Mouse (Mus musculus) embryo, embryonic 10 days (tissue): Measurements from ENCODE around the gene 4933407L21Rik.
"Not testable (repeated sequence)": the region's sequence is repeated elsewhere in the genome, so short reads cannot be mapped to it uniquely, and the experiment has no call there.

Experiments
- DNase-seq: peaks from one replicate; pipeline ENCODE4 v3.0.0-alpha.2; 2015; ENCODE audit warnings: low spot score

Gene 4933407L21Rik

GRCm38 (mm10) chr1:85959889-85960276 lies 31.6 kb downstream of the 4933407L21Rik start:
- DNase-seq: no peak

GRCm38 (mm10) chr1:85960873-85961272 lies 32.6 kb downstream of the 4933407L21Rik start, which contains the start of gene Gpr55:
Gene Gpr55 (minus strand): TSS chr1:85961007.
- DNase-seq: no peak

- DNase-seq: no peak
These were observed 33.8 kb downstream of the 4933407L21Rik start for GRCm38 (mm10) chr1:85962081-85962480.

- DNase-seq: no peak
These were observed 37.6 kb downstream of the 4933407L21Rik start for GRCm38 (mm10) chr1:85965856-85966255.

- no peak for DNase-seq
These were observed 40.8 kb downstream of the 4933407L21Rik start for GRCm38 (mm10) chr1:85969081-85969480.

- no peak for DNase-seq
These were observed 41.2 kb downstream of the 4933407L21Rik start for GRCm38 (mm10) chr1:85969519-85969918.

- no peak for DNase-seq
These were observed 42.8 kb downstream of the 4933407L21Rik start for GRCm38 (mm10) chr1:85971070-85971469.

- DNase-seq: no peak
These were observed 44.1 kb downstream of the 4933407L21Rik start for GRCm38 (mm10) chr1:85972341-85972740.

GRCm38 (mm10) chr1:85973468-85973877 lies 45.2 kb downstream of the 4933407L21Rik start:
- DNase-seq: no peak

- no peak for DNase-seq
These were observed 49.4 kb downstream of the 4933407L21Rik start for GRCm38 (mm10) chr1:85977709-85978108.

- no peak for DNase-seq
These were observed 53.6 kb downstream of the 4933407L21Rik start for GRCm38 (mm10) chr1:85981738-85982357.

GRCm38 (mm10) chr1:85985784-85986183 lies 57.5 kb downstream of the 4933407L21Rik start:
- DNase-seq: no peak

- no peak for DNase-seq
These were observed 60.1 kb downstream of the 4933407L21Rik start for GRCm38 (mm10) chr1:85988351-85988750.

GRCm38 (mm10) chr1:85988882-85989281 lies 60.6 kb downstream of the 4933407L21Rik start:
- DNase-seq: not testable (repeated sequence)
